Mouse (Mus musculus) bone marrow, adult 2 months (tissue): ENCODE results near the gene Dlec1. TPM values are rescaled to one million over a fixed set of nuclear protein-coding genes. Genes with fewer than 3 reads are reported as not detected.

Experiments used
- H3K27ac ChIP-seq: fragments of 200-500 bp; 2 replicates; pipeline ENCODE4 v1.5.1; 2012; ENCODE audit warnings: low read depth, mild to moderate bottlenecking, control low read depth, inconsistent platforms, low read length; ENCODE audit not compliant: control insufficient read depth, poor library complexity, insufficient read depth
- H3K4me1 ChIP-seq: fragments of 200-500 bp; 2 replicates; pipeline ENCODE4 v1.6.1; 2011; ENCODE audit warnings: low read length; ENCODE audit not compliant: control insufficient read depth, insufficient read depth
- H3K4me3 ChIP-seq: fragments of 200-500 bp; replicated peaks from 2 replicates; pipeline ENCODE3; 2011; ENCODE audit warnings: mild to moderate bottlenecking, low read depth, low read length, control low read depth; ENCODE audit not compliant: control insufficient read depth
- CTCF ChIP-seq: fragments of 200-500 bp; IDR thresholded peaks from 2 replicates; pipeline ENCODE4 v1.5.1; 2011; ENCODE audit warnings: low read length, control low read depth; ENCODE audit not compliant: control insufficient read depth, insufficient read depth
- POLR2A ChIP-seq: fragments of 200-500 bp; IDR thresholded peaks from 2 replicates; pipeline ENCODE4 v1.6.1; 2011; ENCODE audit warnings: low read depth, mild to moderate bottlenecking, control low read depth, low read length, borderline replicate concordance; ENCODE audit not compliant: control insufficient read depth
- WGBS: fragments of 180-500 bp; shearing (Covaris S2); methylation state at CpG from one replicate; pipeline ENCODE4 v1.1.7; 2018; 5-methylcytosine and 5-hydroxymethylcytosine counted together
- polyA plus RNA-seq: library from polyadenylated mRNA; stranded (reverse); fragments of >200 nt; gene quantifications from 2 replicates; pipeline ENCODE4 v1.2.4, GENCODE M21; 2011; ENCODE audit warnings: low replicate concordance; ENCODE audit not compliant: missing spikeins, insufficient read depth, insufficient read length

The Dlec1 gene
- polyA plus RNA-seq, 1 experiment, result 2.5 TPM

DNA sequence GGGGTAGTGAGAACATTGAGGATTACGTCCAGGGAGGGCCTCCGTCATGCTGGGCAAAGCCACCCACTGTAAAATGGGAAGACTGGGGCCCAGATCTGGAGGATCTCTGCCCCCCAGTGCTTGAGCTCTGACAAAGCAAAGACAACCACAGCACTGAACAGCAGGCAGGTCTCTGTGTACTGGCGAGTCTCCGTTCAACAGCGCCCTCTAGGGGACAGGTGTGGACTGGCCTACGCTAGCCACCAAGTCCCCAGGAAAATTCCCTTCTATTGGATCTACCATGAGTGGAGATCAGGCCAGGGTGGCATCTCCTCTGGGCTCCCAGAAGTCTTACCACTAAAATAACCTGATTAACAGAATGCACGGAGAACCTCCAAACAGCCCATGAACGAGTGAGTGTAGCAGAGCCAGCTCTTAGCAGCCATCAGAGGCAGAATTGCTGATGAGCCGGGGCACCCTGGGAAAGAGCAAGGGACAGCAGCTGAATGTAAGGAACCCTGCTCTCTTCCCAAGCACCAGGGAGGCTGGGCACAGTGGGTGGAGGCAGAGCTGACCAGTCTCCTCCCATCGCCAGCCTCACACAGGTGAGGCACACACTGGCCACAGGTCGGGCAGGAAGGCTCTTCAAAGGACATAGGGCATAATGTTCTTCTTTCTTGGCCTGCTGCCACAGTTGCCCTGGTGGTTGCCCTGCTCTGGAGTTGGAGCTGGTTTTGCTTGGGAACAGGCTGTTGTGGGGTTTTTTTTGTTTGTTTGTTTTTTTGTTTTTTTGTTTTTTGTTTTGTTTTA lies 90.1 kb downstream of the Dlec1 start:
- Histone ChIP-seq H3K27ac (no peak overlapping the region), H3K4me1 (no peaks in the 10 kb centered on the region; the same call in 1 of the 2 replicates), H3K4me3 (no peak overlapping the region)
- 44% methylated on average over 11 of the region's 11 CpGs for WGBS
- peak; percentile 64 for TF ChIP-seq CTCF
- TF ChIP-seq POLR2A, result no peak

Other genes starting within 250 kb of the Dlec1 start
- 4.4 and 6.7 TPM in 2 replicates for gene Ctdspl, start 176.0 kb upstream of the Dlec1 start, polyA plus RNA-seq
- gene Vill, start 49.7 kb upstream of the Dlec1 start, polyA plus RNA-seq, result 19.5 and 35.2 TPM in 2 replicates
- 2.6 TPM in 2 replicates for gene Plcd1, start 9.0 kb upstream of the Dlec1 start, polyA plus RNA-seq
- gene Acaa1b, start 54.6 kb downstream of the Dlec1 start, polyA plus RNA-seq, result 2.0 and 2.3 TPM in 2 replicates
- not detected in 2 replicates for gene Gm47289, start 56.7 kb downstream of the Dlec1 start, polyA plus RNA-seq
- not detected in 2 replicates for gene Slc22a13, start 106.6 kb downstream of the Dlec1 start, polyA plus RNA-seq
- 16.7 and 19.3 TPM in 2 replicates for gene Oxsr1, start 219.9 kb downstream of the Dlec1 start, polyA plus RNA-seq
- gene Acaa1a, start 237.2 kb downstream of the Dlec1 start, polyA plus RNA-seq, result 25.2 and 53.7 TPM in 2 replicates
- gene Myd88, start 238.9 kb downstream of the Dlec1 start, polyA plus RNA-seq, result 17.7 and 26.2 TPM in 2 replicates